Mouse (Mus musculus) megakaryocyte, embryonic 14.5 days (primary cell): ENCODE results near the gene Phactr1.

Source experiments
- FLI1 ChIP-seq: IDR thresholded peaks from 2 replicates; pipeline ENCODE4 v1.6.1; 2012; ENCODE audit warnings: low read length, inconsistent platforms, mixed read lengths
- GATA1 ChIP-seq: IDR thresholded peaks from 3 replicates; pipeline ENCODE4 v1.6.1; 2012; ENCODE audit warnings: mixed read lengths, low read length, inconsistent platforms, borderline replicate concordance

GRCm38 (mm10) chr13:43042766-43043165, 362.3 kb downstream of the Phactr1 start:
- TF ChIP-seq GATA1: no peak
- no peak for TF ChIP-seq FLI1
